Mouse (Mus musculus): ENCODE measurements at regions not wholly inside any gene's neighbourhood (a gene's known extent, or its start where the extent isn't known, plus 50 kb on each side); places are given as distances from the start of the nearest gene placed in this dataset.

GRCm38 (mm10) chr15:43926034-43926433 lies 3791.9 kb downstream of the 9330182O14Rik start:
- no peak for DNase-seq (ENCODE audit: extremely low spot score in 1 of 2, low spot score in 1 of 2)

- DNase-seq (ENCODE audit: extremely low spot score in 1 of 2, low spot score in 1 of 2) = peak in 1 of 2 experiments; percentile 9
Observed at GRCm38 (mm10) chr15:43933608-43934007, 3799.4 kb downstream of the 9330182O14Rik start.

GRCm38 (mm10) chr15:43940424-43940823 lies 3806.3 kb downstream of the 9330182O14Rik start:
- peak in 1 of 2 experiments; percentile 10 for DNase-seq (ENCODE audit: extremely low spot score in 1 of 2, low spot score in 1 of 2)

GRCm38 (mm10) chr15:43940905-43941304 lies 3806.7 kb downstream of the 9330182O14Rik start:
- no peak for DNase-seq (ENCODE audit: extremely low spot score in 1 of 2, low spot score in 1 of 2)

- DNase-seq (ENCODE audit: extremely low spot score in 1 of 2, low spot score in 1 of 2) = no peak
Observed at GRCm38 (mm10) chr15:43942002-43942660, 3808.0 kb downstream of the 9330182O14Rik start.

GRCm38 (mm10) chr15:43984991-43985390 lies 3850.8 kb downstream of the 9330182O14Rik start:
- no peak for DNase-seq (ENCODE audit: extremely low spot score in 1 of 2, low spot score in 1 of 2)

GRCm38 (mm10) chr15:43991229-43991628 lies 3857.1 kb downstream of the 9330182O14Rik start:
- peak; percentile 29 to 72 for DNase-seq (ENCODE audit: extremely low spot score in 1 of 2, low spot score in 1 of 2)

DNA sequence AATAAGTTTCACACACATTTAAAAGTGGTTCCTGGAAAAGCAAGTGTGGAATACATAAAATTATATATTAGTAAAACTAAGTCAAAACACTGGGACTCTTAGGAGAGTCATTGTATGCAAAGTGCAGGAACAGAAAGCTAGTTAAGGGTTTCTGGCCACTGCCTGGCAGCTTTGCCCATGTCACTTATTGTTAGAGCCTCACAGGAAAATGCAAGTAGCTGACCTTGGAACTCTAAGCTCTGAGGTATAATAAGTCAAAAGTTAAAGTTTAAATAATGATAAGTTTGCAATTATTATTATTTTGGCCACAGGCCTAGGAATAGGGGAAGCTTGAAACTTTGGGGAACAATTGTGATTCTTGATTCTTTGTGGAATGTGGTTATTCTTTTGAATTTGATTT lies 3858.8 kb downstream of the 9330182O14Rik start:
- no peak for DNase-seq (ENCODE audit: extremely low spot score in 1 of 2, low spot score in 1 of 2)

DNA sequence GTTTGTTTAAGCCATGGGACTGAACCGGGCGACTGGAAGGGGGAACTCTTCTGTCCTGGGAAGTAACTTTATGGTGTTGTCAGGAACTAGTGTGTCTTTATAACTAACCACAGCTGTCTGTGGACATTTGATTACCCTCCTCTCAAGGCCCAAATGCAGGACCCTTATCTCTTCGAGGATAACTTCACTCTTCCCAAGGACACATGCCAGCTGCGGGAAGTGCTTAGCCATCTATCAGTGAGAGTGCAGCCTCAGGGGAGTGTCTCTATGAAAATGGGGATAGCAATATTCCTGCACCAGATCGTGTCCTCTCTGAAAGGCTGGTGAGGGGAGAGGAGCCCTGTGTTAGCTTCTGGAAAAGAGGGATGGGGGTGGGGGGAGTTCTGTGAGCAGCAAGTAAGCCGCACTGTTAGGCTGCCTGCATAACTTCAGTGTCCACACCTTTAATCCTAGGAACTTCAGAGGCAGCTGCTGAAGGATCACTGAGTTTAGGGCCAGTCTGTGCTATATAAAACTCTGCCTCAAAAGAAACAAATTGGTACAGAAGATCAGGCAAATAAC lies 3892.4 kb downstream of the 9330182O14Rik start:
- DNase-seq (ENCODE audit: extremely low spot score in 1 of 2, low spot score in 1 of 2) = no peak

DNA sequence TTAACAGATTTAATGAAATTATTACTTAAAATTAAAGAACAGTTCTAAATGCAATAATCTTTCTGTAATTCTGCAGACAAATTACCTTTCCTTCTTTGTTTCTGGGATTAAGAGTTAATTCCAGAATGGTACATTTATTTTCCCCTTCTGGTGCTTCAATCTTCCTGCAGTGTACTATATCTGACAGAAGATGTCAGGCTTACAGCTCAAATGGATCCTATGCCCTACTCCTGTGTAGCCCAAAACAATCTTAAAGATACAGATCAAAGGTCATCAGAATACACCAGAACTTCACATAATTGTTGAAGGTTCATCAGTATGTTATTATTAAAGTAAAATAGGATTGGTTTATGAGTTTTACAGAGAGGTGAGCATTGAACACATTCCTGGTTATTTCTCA lies 3901.7 kb downstream of the 9330182O14Rik start:
- peak in 1 of 2 experiments; percentile 34 for DNase-seq (ENCODE audit: extremely low spot score in 1 of 2, low spot score in 1 of 2)

DNA sequence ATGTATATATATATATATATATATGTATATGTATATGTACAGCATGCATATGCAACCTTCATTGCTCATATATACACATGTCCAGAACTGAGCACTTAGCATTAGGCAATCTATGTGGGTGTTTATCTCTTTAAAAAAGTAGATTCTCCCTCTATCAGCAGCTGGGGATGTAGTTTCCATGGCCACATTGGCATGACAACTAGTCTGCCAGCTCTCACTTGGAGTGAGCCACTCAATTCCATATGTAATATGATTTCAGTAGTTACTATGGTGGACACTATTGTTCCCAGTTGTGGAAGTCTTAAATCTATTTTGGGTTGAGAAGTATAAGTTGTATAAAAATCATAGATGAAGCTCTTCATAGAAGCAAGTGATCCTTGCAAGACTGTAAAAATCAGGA lies 3903.7 kb downstream of the 9330182O14Rik start:
- peak in 1 of 2 experiments; percentile 1 for DNase-seq (ENCODE audit: extremely low spot score in 1 of 2, low spot score in 1 of 2)

GRCm38 (mm10) chr15:44050565-44051274 lies 3916.6 kb downstream of the 9330182O14Rik start:
- DNase-seq (ENCODE audit: extremely low spot score in 1 of 2, low spot score in 1 of 2) = no peak

DNA sequence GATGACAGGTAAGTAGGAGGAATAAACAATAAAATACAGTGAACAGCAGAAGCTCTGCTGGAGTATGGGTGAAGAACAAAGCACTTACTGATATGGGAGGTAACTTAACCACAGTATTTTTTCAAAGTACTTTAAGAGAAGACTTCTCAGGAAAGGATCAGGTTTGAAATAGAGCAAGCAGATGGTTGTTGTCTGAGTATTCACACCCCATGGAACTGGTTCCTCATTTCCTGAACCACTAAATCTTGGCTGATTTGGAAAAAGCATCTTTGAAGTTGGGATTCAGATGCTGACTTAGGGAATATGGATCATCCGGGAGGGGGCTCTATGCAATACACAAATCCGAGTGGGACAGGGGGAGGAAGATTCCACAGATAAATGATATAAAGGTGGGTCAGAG lies 3930.7 kb downstream of the 9330182O14Rik start:
- peak in 1 of 2 experiments; percentile 50 for DNase-seq (ENCODE audit: extremely low spot score in 1 of 2, low spot score in 1 of 2)

DNA sequence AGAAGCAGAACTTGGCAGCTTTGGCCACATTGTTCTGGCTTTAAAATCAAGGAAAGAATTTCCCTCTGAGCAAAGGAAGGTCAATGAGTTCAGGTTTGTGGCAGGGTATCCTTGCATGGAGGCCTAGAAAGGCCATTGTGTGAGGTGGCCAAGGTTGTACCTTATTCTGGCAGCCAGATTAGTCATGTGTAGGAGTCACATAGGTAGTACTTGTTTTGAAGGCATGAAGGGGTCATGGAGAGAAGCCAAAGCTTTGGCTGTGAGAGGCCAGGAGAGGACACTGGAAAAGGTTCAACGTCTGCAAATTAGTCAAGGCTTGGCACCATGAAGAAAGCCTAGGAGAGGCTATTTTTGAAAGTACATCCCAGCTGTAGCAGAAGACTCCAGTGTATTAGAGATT lies 3949.5 kb downstream of the 9330182O14Rik start:
- no peak for DNase-seq (ENCODE audit: extremely low spot score in 1 of 2, low spot score in 1 of 2)

GRCm38 (mm10) chr15:44112328-44112944 lies 3978.3 kb downstream of the 9330182O14Rik start:
- peak in 1 of 2 experiments; percentile 5 for DNase-seq (ENCODE audit: extremely low spot score in 1 of 2, low spot score in 1 of 2)

DNA sequence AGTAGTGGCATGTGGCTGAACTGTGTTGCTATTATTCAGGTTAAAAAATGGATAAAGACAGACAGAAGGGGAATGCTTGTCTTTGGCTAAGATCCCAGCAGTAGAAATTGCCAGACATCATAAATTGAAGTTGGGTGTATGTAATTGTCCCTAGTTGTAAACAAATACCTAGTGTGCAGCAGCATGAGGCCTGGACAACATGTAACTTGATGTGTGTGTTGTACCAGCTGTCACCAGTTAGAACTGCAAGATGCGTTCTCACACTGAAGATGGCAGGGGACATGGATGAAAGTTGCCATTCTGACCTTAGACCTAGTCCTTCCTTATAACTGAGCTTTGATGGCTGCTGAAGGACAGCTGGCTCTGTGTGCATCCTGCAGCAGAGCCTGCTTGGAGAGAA lies 4000.0 kb downstream of the 9330182O14Rik start:
- DNase-seq (ENCODE audit: extremely low spot score in 1 of 2, low spot score in 1 of 2) = no peak
